Mouse (Mus musculus): ENCODE data around the gene Mif4gd.

DNA sequence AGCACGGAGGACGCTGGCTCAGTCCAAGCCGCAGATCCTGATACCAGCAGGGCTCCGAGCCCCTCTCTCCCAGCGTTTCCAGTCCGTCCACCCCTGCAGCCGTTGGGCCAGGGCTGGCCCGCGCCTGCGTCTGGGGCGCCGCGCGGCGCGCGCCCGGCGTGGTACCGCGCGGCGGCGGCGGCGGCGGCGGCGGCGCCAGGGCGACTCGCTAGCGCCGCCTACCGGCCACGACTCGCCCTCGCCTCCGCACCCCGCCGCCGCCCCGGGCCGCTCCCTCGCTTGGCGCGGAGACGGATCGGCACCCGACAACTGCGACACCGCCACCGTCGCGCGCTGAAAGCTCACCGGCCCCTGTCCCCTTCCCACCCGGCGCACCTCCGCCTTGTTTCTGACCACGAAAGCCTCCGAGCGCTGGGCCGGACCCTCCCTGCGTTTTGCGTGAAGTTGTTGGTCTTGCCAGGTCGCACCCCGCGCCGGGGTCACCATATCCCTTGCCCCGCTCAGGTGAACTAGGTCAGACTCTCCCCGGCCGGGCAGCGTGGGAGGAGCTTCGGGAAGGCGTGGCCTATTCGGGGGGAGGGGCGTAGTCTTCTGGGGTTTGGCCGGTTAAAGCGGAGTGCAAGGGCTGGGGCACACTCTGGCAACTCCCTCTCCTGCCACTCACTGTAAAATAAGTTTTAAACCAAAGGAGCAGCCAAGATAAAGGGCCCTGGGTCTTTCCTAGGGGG lies at the start of gene Mif4gd:
- TF ChIP-seq CTCF (IDR thresholded peaks at IDR 0.05; ENCODE audit: low read depth, low read length) (peak; percentile 40; the same call in 1 of the 2 replicates), TAL1 (conservative IDR thresholded peaks at IDR 0.05; ENCODE audit: low read depth, low read length) (no peak), POLR2AphosphoS5 (IDR thresholded peaks at IDR 0.05; ENCODE audit: insufficient replicate concordance, low read depth, low read length) (no peak), GATA1 (IDR thresholded peaks at IDR 0.05; ENCODE audit: borderline replicate concordance, low read length) (no peak)

Data from G1E (cell line).